Mouse (Mus musculus) CH12.LX (cell line): ENCODE results near the gene Cct7. TPM values are rescaled to one million over a fixed set of nuclear protein-coding genes. Genes with fewer than 3 reads are reported as not detected.

Source experiments
- DNase-seq: peaks from one replicate; pipeline ENCODE4 v3.0.0-alpha.2; 2013; ENCODE audit errors: extremely low read depth
- H3K27ac ChIP-seq: 2 replicates; pipeline ENCODE4 v1.5.1; 2012; ENCODE audit warnings: low read depth, mild to moderate bottlenecking, control low read depth, moderate library complexity; ENCODE audit not compliant: insufficient read depth
- H3K27me3 ChIP-seq: replicated peaks from 2 replicates; pipeline ENCODE3; 2012; ENCODE audit warnings: inconsistent platforms
- H3K36me3 ChIP-seq, 2 experiments: replicated peaks in 1 of 2; 2 replicates each; pipeline versions ENCODE3 to v1.6.1; 2012; ENCODE audit warnings: inconsistent platforms in 1 of 2, low read length in 1 of 2, mild to moderate bottlenecking in 1 of 2, mixed read lengths in 1 of 2, moderate library complexity in 1 of 2; ENCODE audit not compliant: control insufficient read depth in 1 of 2, insufficient read depth in 1 of 2
- H3K4me1 ChIP-seq, 2 experiments: 2 replicates each; pipeline ENCODE4 v1.6.1; 2012; ENCODE audit warnings: inconsistent platforms in 1 of 2, moderate library complexity in 1 of 2; ENCODE audit not compliant: insufficient read depth in 2 of 2, control insufficient read depth in 1 of 2
- H3K4me2 ChIP-seq: 2 replicates; pipeline ENCODE4 v1.6.1; 2012; ENCODE audit warnings: low read depth, mild to moderate bottlenecking, control low read depth; ENCODE audit not compliant: poor library complexity, insufficient read depth, severe bottlenecking
- H3K4me3 ChIP-seq, 3 experiments: fragments of 150-350 bp in 1 of 3; sonication (generic) in 1 of 3; replicated peaks in 1 of 3; 2 replicates each; pipeline versions ENCODE3 to v1.5.1; 2011 to 2012; ENCODE audit warnings: low read depth in 2 of 3, low read length in 2 of 3, mild to moderate bottlenecking in 2 of 3, moderate library complexity in 2 of 3, control low read depth in 1 of 3, improper control_type of control experiment in 1 of 3, inconsistent platforms in 1 of 3, mixed read lengths in 1 of 3; ENCODE audit not compliant: poor library complexity in 1 of 3
- H3K79me2 ChIP-seq: replicated peaks from 2 replicates; pipeline ENCODE4 v1.6.1; 2012; ENCODE audit warnings: mild to moderate bottlenecking, moderate library complexity; ENCODE audit not compliant: control insufficient read depth, poor library complexity, insufficient read depth, severe bottlenecking; ENCODE audit errors: extremely low read depth
- H3K9ac ChIP-seq: 2 replicates; pipeline ENCODE4 v1.6.1; 2012; ENCODE audit warnings: low read depth, mild to moderate bottlenecking, control low read depth, moderate library complexity; ENCODE audit not compliant: insufficient read depth
- H3K9me3 ChIP-seq: replicated peaks from 2 replicates; pipeline ENCODE3; 2012; ENCODE audit warnings: low read length, inconsistent platforms, mixed read lengths
- BHLHE40 ChIP-seq: IDR thresholded peaks from 2 replicates; pipeline ENCODE4 v1.6.1; 2011; ENCODE audit warnings: mild to moderate bottlenecking, low read depth, low read length, improper control_type of control experiment
- CHD2 ChIP-seq: IDR thresholded peaks from 2 replicates; pipeline ENCODE4 v1.6.1; 2011; ENCODE audit warnings: low read length, improper control_type of control experiment
- ELF1 ChIP-seq: IDR thresholded peaks from 2 replicates; pipeline ENCODE4 v1.6.1; 2014; ENCODE audit warnings: low read depth, mild to moderate bottlenecking, inconsistent platforms, low read length, improper control_type of control experiment
- EP300 ChIP-seq: IDR thresholded peaks from 2 replicates; pipeline ENCODE4 v1.6.1; 2011; ENCODE audit warnings: low read length, improper control_type of control experiment
- ETS1 ChIP-seq: conservative IDR thresholded peaks from 2 replicates; pipeline ENCODE4 v1.6.1; 2012; ENCODE audit warnings: low read depth, mild to moderate bottlenecking, inconsistent platforms, low read length, improper control_type of control experiment, moderate library complexity
- IRF4 ChIP-seq: IDR thresholded peaks from 2 replicates; pipeline ENCODE4 v1.6.1; 2014; ENCODE audit warnings: low read depth, mild to moderate bottlenecking, inconsistent platforms, low read length, improper control_type of control experiment
- JUND ChIP-seq: conservative IDR thresholded peaks from 2 replicates; pipeline ENCODE4 v1.6.1; 2011; ENCODE audit warnings: low read depth, low read length, improper control_type of control experiment
- KAT2A ChIP-seq: IDR thresholded peaks from 2 replicates; pipeline ENCODE4 v1.6.1; 2012; ENCODE audit warnings: low read length, improper control_type of control experiment, inconsistent platforms; ENCODE audit not compliant: insufficient replicate concordance
- MAFK ChIP-seq: IDR thresholded peaks from 2 replicates; pipeline ENCODE4 v1.6.1; 2011; ENCODE audit warnings: low read length, improper control_type of control experiment; ENCODE audit not compliant: insufficient replicate concordance
- MAX ChIP-seq: IDR thresholded peaks from 2 replicates; pipeline ENCODE4 v1.6.1; 2011; ENCODE audit warnings: low read length, improper control_type of control experiment
- MAZ ChIP-seq: IDR thresholded peaks from 2 replicates; pipeline ENCODE4 v1.6.1; 2012; ENCODE audit warnings: low read depth, mild to moderate bottlenecking, inconsistent platforms, low read length, improper control_type of control experiment, moderate library complexity
- MEF2A ChIP-seq: IDR thresholded peaks from 2 replicates; pipeline ENCODE4 v1.6.1; 2014; ENCODE audit warnings: low read depth, mild to moderate bottlenecking, inconsistent platforms, low read length, improper control_type of control experiment, borderline replicate concordance
- MXI1 ChIP-seq: IDR thresholded peaks from 2 replicates; pipeline ENCODE4 v1.6.1; 2011; ENCODE audit warnings: mild to moderate bottlenecking, low read depth, low read length, improper control_type of control experiment
- NELFE ChIP-seq: IDR thresholded peaks from 2 replicates; pipeline ENCODE4 v1.6.1; 2011; ENCODE audit warnings: low read depth, low read length, improper control_type of control experiment
- NRF1 ChIP-seq: IDR thresholded peaks from 2 replicates; pipeline ENCODE4 v1.6.1; 2014; ENCODE audit warnings: low read depth, mild to moderate bottlenecking, inconsistent platforms, low read length, improper control_type of control experiment, moderate library complexity
- POLR2A ChIP-seq: IDR thresholded peaks from 2 replicates; pipeline ENCODE4 v1.6.1; 2011; ENCODE audit warnings: low read depth, mild to moderate bottlenecking, improper control_type of control experiment, low read length
- POLR2AphosphoS2 ChIP-seq: IDR thresholded peaks from 2 replicates; pipeline ENCODE4 v1.6.1; 2011; ENCODE audit warnings: low read depth, low read length, improper control_type of control experiment
- SMC3 ChIP-seq: IDR thresholded peaks from 2 replicates; pipeline ENCODE4 v1.6.1; 2011; ENCODE audit warnings: low read depth, low read length, improper control_type of control experiment
- TBP ChIP-seq: conservative IDR thresholded peaks from 2 replicates; pipeline ENCODE4 v1.6.1; 2011; ENCODE audit warnings: low read depth, low read length, improper control_type of control experiment
- USF1 ChIP-seq: IDR thresholded peaks from 2 replicates; pipeline ENCODE4 v1.6.1; 2014; ENCODE audit warnings: low read depth, mild to moderate bottlenecking, inconsistent platforms, low read length, improper control_type of control experiment
- USF2 ChIP-seq: conservative IDR thresholded peaks from 2 replicates; pipeline ENCODE4 v1.6.1; 2011; ENCODE audit warnings: low read depth, low read length, improper control_type of control experiment
- dilution Hi-C: fragments of 300-500 bp; cut with MboI; formaldehyde crosslinking; loops from 2 replicates; pipeline ENCODE4 v1.14.3; 2020; ENCODE audit warnings: low sequenced_read_pairs; ENCODE audit not compliant: extremely low pct_unique_long_range_greater_than_20kb, extremely low pct_ligation_motif_present
- in situ Hi-C: fragments of 300-500 bp; cut with MboI; formaldehyde crosslinking; loops from 3 replicates; pipeline ENCODE4 v1.14.3; 2019; ENCODE audit warnings: low sequenced_read_pairs, low pct_ligation_motif_present, low pct_unique_long_range_greater_than_20kb, mixed read lengths
- polyA plus RNA-seq: library from polyadenylated mRNA; unstranded; fragments of >175 nt; gene quantifications from 2 replicates; pipeline ENCODE4 v1.2.1, GENCODE M21; 2012; ENCODE audit warnings: low read depth; ENCODE audit not compliant: insufficient read length
- total RNA-seq, 2 experiments: library from RNA; depleted of rRNA; stranded (reverse); fragments of 300-350 nt in 1 of 2; fragments of >200 nt in 1 of 2; gene quantifications; 2 replicates each; pipeline ENCODE4 v1.2.3; 2012 to 2014

Gene Cct7
- total and polyA plus RNA-seq, 3 experiments: 483 to 505 (median 484) TPM

- dilution Hi-C loops: no loop called here
- no peaks in the 10 kb centered on the region for H3K27me3 ChIP-seq
- no peak overlapping the region for H3K4me3 ChIP-seq
- no peaks in the 10 kb centered on the region for H3K9me3 ChIP-seq
- peaks cover 0 to 9% of the 10 kb centered on the region in 2 experiments; a peak in 2 of 4 replicates for H3K4me1 ChIP-seq
- no peak overlapping the region for H3K27ac ChIP-seq
- DNase-seq: no peak
- H3K4me2 ChIP-seq: no peak overlapping the region
- peaks cover 72 to 93% of the 10 kb centered on the region in 2 experiments for H3K36me3 ChIP-seq
- in situ Hi-C loops: no loop called here
- peaks cover 6% of the 10 kb centered on the region for H3K79me2 ChIP-seq
- no peak overlapping the region for H3K9ac ChIP-seq
- TF ChIP-seq USF1 (no peak), CHD2 (no peak), NRF1 (no peak), SMC3 (no peak), ELF1 (no peak), KAT2A (no peak), MAFK (no peak), MXI1 (no peak), USF2 (no peak), POLR2AphosphoS2 (no peak), MAZ (no peak), EP300 (no peak), IRF4 (no peak), TBP (no peak), MAX (no peak), NELFE (no peak), MEF2A (no peak), POLR2A (no peak), BHLHE40 (no peak), ETS1 (no peak)
- TF ChIP-seq, all 38 proteins: peak for 0
These were observed 10.2 kb upstream of the Cct7 start for GRCm38 (mm10) chr6:85441142-85441541.

GRCm38 (mm10) chr6:85443488-85444233 lies 7.7 kb upstream of the Cct7 start:
- Histone ChIP-seq H3K79me2 (no peaks in the 10 kb centered on the region), H3K9ac (no peak overlapping the region), H3K27ac (no peak overlapping the region), H3K4me1 (no peaks in the 10 kb centered on the region), H3K4me2 (no peak overlapping the region), H3K27me3 (no peaks in the 10 kb centered on the region), H3K9me3 (no peaks in the 10 kb centered on the region), H3K4me3 (no peak overlapping the region), H3K36me3 (peaks cover 72 to 99% of the 10 kb centered on the region in 2 experiments)
- TF ChIP-seq USF2 (no peak), IRF4 (no peak), POLR2A (no peak), ELF1 (no peak), JUND (no peak)
- DNase-seq: no peak
- dilution Hi-C loops: no loop called here
- in situ Hi-C loops: no loop called here
